Mouse (Mus musculus): ENCODE results near the gene Thpo. TPM values are rescaled to one million over a fixed set of nuclear protein-coding genes. Genes with fewer than 3 reads are reported as not detected.

The Thpo gene
- polyA plus RNA-seq, 1 experiment from 2014 or later: 1.2 TPM

DNA sequence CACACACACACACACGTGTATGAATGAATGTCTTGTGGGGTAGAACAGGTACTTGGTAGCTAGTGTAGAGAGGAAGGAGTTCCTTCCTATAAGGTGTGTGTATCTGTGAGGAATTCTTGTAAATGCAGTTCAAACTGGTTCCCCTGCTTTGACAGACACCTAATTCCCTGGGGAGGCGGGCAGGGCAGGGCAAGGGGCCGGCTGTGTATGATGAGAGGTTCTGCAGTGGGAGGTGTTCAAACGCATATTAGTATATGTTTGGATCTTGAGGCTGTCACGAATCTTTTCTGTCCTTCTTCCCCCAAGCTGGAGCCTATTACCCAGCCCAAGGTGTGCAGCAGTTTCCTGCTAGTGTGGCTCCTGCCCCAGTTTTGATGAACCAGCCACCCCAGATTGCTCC lies 56.9 kb downstream of the Thpo start:
- no peak overlapping the region for H3K4me3 ChIP-seq (replicated peaks)
- no peak overlapping the region for H3K9ac ChIP-seq (replicated peaks)
- ATAC-seq (ENCODE audit: low FRiP score): no peak
- WGBS: 92% methylated on average over 5 of the region's 5 CpGs
- peaks cover 21% of the 10 kb centered on the region for H3K4me1 ChIP-seq
- H3K36me3 ChIP-seq: peaks cover 76% of the 10 kb centered on the region
- no peaks in the 10 kb centered on the region for H3K27me3 ChIP-seq (replicated peaks)
- H3K9me3 ChIP-seq (replicated peaks): no peaks in the 10 kb centered on the region
- H3K4me2 ChIP-seq: no peak overlapping the region
- no peak overlapping the region for H3K27ac ChIP-seq (replicated peaks)

- H3K9me3 ChIP-seq (replicated peaks): no peaks in the 10 kb centered on the region
- H3K36me3 ChIP-seq: peaks cover 69% of the 10 kb centered on the region
- no peak overlapping the region for H3K4me3 ChIP-seq (replicated peaks)
- no peak overlapping the region for H3K9ac ChIP-seq (replicated peaks)
- no peak overlapping the region for H3K4me2 ChIP-seq
- WGBS: 84% methylated on average over 4 of the region's 4 CpGs
- no peaks in the 10 kb centered on the region for H3K27me3 ChIP-seq (replicated peaks)
- H3K4me1 ChIP-seq: peaks cover 26% of the 10 kb centered on the region
- no peak for ATAC-seq (ENCODE audit: low FRiP score)
- no peak overlapping the region for H3K27ac ChIP-seq (replicated peaks)
Measured at GRCm38 (mm10) chr16:20676702-20677101, 57.6 kb downstream of the Thpo start.

DNA sequence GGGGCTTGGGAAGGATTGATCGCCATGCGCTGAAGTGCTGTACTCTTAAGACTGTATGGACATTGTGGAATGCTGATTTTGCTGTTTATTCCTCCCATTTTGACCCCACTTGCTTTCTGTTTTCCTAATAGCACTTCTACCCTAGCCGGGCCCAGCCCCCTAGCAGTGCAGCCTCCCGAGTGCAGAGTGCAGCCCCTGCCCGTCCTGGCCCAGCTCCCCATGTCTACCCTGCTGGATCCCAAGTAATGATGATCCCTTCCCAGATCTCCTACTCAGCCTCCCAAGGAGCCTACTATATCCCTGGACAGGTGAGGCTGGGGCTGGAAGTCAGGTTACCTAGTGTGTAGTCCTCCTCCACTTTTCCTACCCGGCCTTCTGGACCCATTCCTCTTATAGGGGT lies 59.1 kb downstream of the Thpo start:
- WGBS: 93% methylated on average over 6 of the region's 6 CpGs
- ATAC-seq (ENCODE audit: low FRiP score): no peak
- Histone ChIP-seq H3K4me1 (peaks cover 26% of the 10 kb centered on the region), H3K27me3 (replicated peaks) (no peaks in the 10 kb centered on the region), H3K9ac (replicated peaks) (no peak overlapping the region), H3K36me3 (peaks cover 54% of the 10 kb centered on the region), H3K4me2 (0 out of 2 replicates have a peak overlapping the region, but pooled peaks have one; percentile 97), H3K4me3 (replicated peaks) (no peak overlapping the region), H3K9me3 (replicated peaks) (no peaks in the 10 kb centered on the region), H3K27ac (replicated peaks) (no peak overlapping the region)

Other genes with a start within 250 kb of the Thpo start
- gene Eif2b5, start 235.7 kb downstream of the Thpo start, polyA plus RNA-seq (2015; fragmentation: Nextera tagmentation; extraction: Ambion mirVana): 100 and 103 TPM in 2 replicates
- 32.2 and 34.2 TPM in 2 replicates for gene Dvl3, start 217.5 kb downstream of the Thpo start, polyA plus RNA-seq (2015; fragmentation: Nextera tagmentation; extraction: Ambion mirVana)
- 1,083 and 1,151 TPM in 2 replicates for gene Ap2m1, start 199.0 kb downstream of the Thpo start, polyA plus RNA-seq (2015; fragmentation: Nextera tagmentation; extraction: Ambion mirVana)
- 91.1 and 93.2 TPM in 2 replicates for gene Abcf3, start 185.9 kb downstream of the Thpo start, polyA plus RNA-seq (2015; fragmentation: Nextera tagmentation; extraction: Ambion mirVana)
- 38.1 and 48.0 TPM in 2 replicates for gene Vwa5b2, start 145.0 kb downstream of the Thpo start, polyA plus RNA-seq (2015; fragmentation: Nextera tagmentation; extraction: Ambion mirVana)
- gene Eef1akmt4, start 122.9 kb downstream of the Thpo start, polyA plus RNA-seq (2015; fragmentation: Nextera tagmentation; extraction: Ambion mirVana): 8.4 and 14.8 TPM in 2 replicates
- gene Gm49333, start 122.9 kb downstream of the Thpo start, polyA plus RNA-seq (2015; fragmentation: Nextera tagmentation; extraction: Ambion mirVana): 0.13 TPM in 1 of 2 replicates, not detected in the other
- gene Alg3, start 122.8 kb downstream of the Thpo start, polyA plus RNA-seq (2015; fragmentation: Nextera tagmentation; extraction: Ambion mirVana): 39.6 and 40.0 TPM in 2 replicates
- gene Camk2n2, start 113.2 kb downstream of the Thpo start, polyA plus RNA-seq (2015; fragmentation: Nextera tagmentation; extraction: Ambion mirVana): 45.1 and 55.0 TPM in 2 replicates
- gene Ece2, start 104.7 kb downstream of the Thpo start, polyA plus RNA-seq (2015; fragmentation: Nextera tagmentation; extraction: Ambion mirVana): 17.6 and 20.4 TPM in 2 replicates
- gene Psmd2, start 82.9 kb downstream of the Thpo start, polyA plus RNA-seq (2015; fragmentation: Nextera tagmentation; extraction: Ambion mirVana): 340 and 342 TPM in 2 replicates
- gene Eif4g1, start 66.2 kb downstream of the Thpo start, polyA plus RNA-seq (2015; fragmentation: Nextera tagmentation; extraction: Ambion mirVana): 130 and 142 TPM in 2 replicates
- 42.2 and 48.6 TPM in 2 replicates for gene Fam131a, start 41.3 kb downstream of the Thpo start, polyA plus RNA-seq (2015; fragmentation: Nextera tagmentation; extraction: Ambion mirVana)
- 90.9 and 95.4 TPM in 2 replicates for gene Polr2h, start 16.8 kb downstream of the Thpo start, polyA plus RNA-seq (2015; fragmentation: Nextera tagmentation; extraction: Ambion mirVana)
- 27.4 and 34.6 TPM in 2 replicates for gene Clcn2, start 16.8 kb downstream of the Thpo start, polyA plus RNA-seq (2015; fragmentation: Nextera tagmentation; extraction: Ambion mirVana)
- 6.3 and 7.5 TPM in 2 replicates for gene Chrd, start 1.4 kb downstream of the Thpo start, polyA plus RNA-seq (2015; fragmentation: Nextera tagmentation; extraction: Ambion mirVana)

Measured in neural tube, embryonic 15.5 days (tissue).